Mouse (Mus musculus) midbrain, postnatal 0 days (tissue): ENCODE measurements around the gene Opn4. TPM values are rescaled to one million over a fixed set of nuclear protein-coding genes. Genes with fewer than 3 reads are reported as not detected.
A peak's percentile ranks its signal among the peaks of the same experiment; 100 is the strongest.

Experiments used
- ATAC-seq: fragments of 200-750 bp; cut with Nextera tagmentation; 2 replicates; pipeline ENCODE4 v1.8.0; 2017; ENCODE audit warnings: moderate number of reproducible peaks, mild to moderate bottlenecking, moderate TSS enrichment, moderate library complexity; ENCODE audit not compliant: low FRiP score
- DNase-seq: peaks from one replicate; pipeline ENCODE4 v3.0.0-alpha.2; 2015; ENCODE audit warnings: low spot score
- H3K27ac ChIP-seq: fragments of 300-500 bp; sonication (generic); 2 replicates; pipeline ENCODE4 v1.5.1; 2014; ENCODE audit warnings: low read depth, mild to moderate bottlenecking, low read length, mixed read lengths
- H3K27me3 ChIP-seq: fragments of 300-500 bp; sonication (generic); 2 replicates; pipeline ENCODE4 v1.6.1; 2014; ENCODE audit warnings: low read length, control low read depth, mixed read lengths; ENCODE audit not compliant: insufficient read depth
- H3K36me3 ChIP-seq: fragments of 300-500 bp; sonication (generic); 2 replicates; pipeline ENCODE4 v1.6.1; 2014; ENCODE audit warnings: low read length, control low read depth, mixed read lengths; ENCODE audit not compliant: insufficient read depth
- H3K4me1 ChIP-seq: fragments of 300-500 bp; sonication (generic); 2 replicates; pipeline ENCODE4 v1.6.1; 2014; ENCODE audit warnings: mild to moderate bottlenecking, control low read depth, antibody characterized with exemption, low read length, mixed read lengths; ENCODE audit not compliant: insufficient read depth
- H3K4me2 ChIP-seq: fragments of 300-500 bp; sonication (generic); 2 replicates; pipeline ENCODE4 v1.6.1; 2014; ENCODE audit warnings: low read depth, mild to moderate bottlenecking, low read length, mixed read lengths; ENCODE audit not compliant: poor library complexity, severe bottlenecking
- H3K4me3 ChIP-seq: fragments of 300-500 bp; sonication (generic); 2 replicates; pipeline ENCODE4 v1.5.1; 2014; ENCODE audit warnings: low read depth, mild to moderate bottlenecking, low read length, moderate library complexity
- H3K9ac ChIP-seq: fragments of 300-500 bp; sonication (generic); replicated peaks from 2 replicates; pipeline ENCODE4 v1.6.1; 2014; ENCODE audit warnings: mild to moderate bottlenecking, low read length, moderate library complexity, mixed read lengths; ENCODE audit not compliant: poor library complexity, severe bottlenecking
- H3K9me3 ChIP-seq: fragments of 300-500 bp; sonication (generic); 2 replicates; pipeline ENCODE4 v1.6.1; 2016; ENCODE audit warnings: low read length, control low read depth
- CTCF ChIP-seq: IDR thresholded peaks from 2 replicates; pipeline ENCODE4 v1.5.1; 2016; ENCODE audit warnings: antibody characterized with exemption, mild to moderate bottlenecking
- WGBS: fragments of 180-500 bp; shearing (Covaris S2); extraction: QIAGEN DNeasy Blood & Tissue Kit; methylation state at CpG from one replicate; pipeline ENCODE4 v1.1.7; 2014; 5-methylcytosine and 5-hydroxymethylcytosine counted together
- polyA plus RNA-seq: library from polyadenylated mRNA; unstranded; fragments of >200 nt; fragmentation: Nextera tagmentation; extraction: Ambion mirVana; gene quantifications from 2 replicates; pipeline ENCODE4 v1.2.1, GENCODE M21; 2015
- total RNA-seq: library from RNA; depleted of rRNA; stranded (reverse); fragments of >200 nt; gene quantifications from 2 replicates; pipeline ENCODE4 v1.2.3, GENCODE M21; 2014

Gene Opn4
- total and polyA plus RNA-seq, 2 experiments from 2014 or later, result 0.14 TPM; not detected in 1

GRCm38 (mm10) chr14:34601910-34602309 lies 2.0 kb upstream of the Opn4 start:
- Histone ChIP-seq H3K9me3 (no peaks in the 10 kb centered on the region), H3K9ac (no peak overlapping the region), H3K36me3 (no peaks in the 10 kb centered on the region), H3K27ac (no peak overlapping the region), H3K27me3 (no peaks in the 10 kb centered on the region), H3K4me3 (no peak overlapping the region), H3K4me1 (no peaks in the 10 kb centered on the region), H3K4me2 (no peak overlapping the region)
- no peak for TF ChIP-seq CTCF
- DNase-seq, result no peak
- 98% methylated on average over 7 of the region's 7 CpGs for WGBS
- ATAC-seq, result no peak

GRCm38 (mm10) chr14:34595596-34596255 lies 4.2 kb downstream of the Opn4 start:
- Histone ChIP-seq H3K27me3 (no peaks in the 10 kb centered on the region), H3K9ac (no peak overlapping the region), H3K9me3 (no peaks in the 10 kb centered on the region), H3K4me3 (no peak overlapping the region), H3K4me1 (no peaks in the 10 kb centered on the region), H3K36me3 (no peaks in the 10 kb centered on the region), H3K27ac (no peak overlapping the region), H3K4me2 (no peak overlapping the region)
- TF ChIP-seq CTCF, result peak; percentile 37; the same call in 1 of the 2 replicates
- 86% methylated on average over 17 of the region's 17 CpGs for WGBS
- no peak for DNase-seq
- ATAC-seq, result no peak

GRCm38 (mm10) chr14:34591741-34592535 lies 8.0 kb downstream of the Opn4 start:
- H3K9ac ChIP-seq, result no peak overlapping the region
- DNase-seq (no peak), ATAC-seq (no peak)
- H3K4me3 ChIP-seq, result no peak overlapping the region
- H3K27ac ChIP-seq, result no peak overlapping the region
- no peak for TF ChIP-seq CTCF
- H3K36me3 ChIP-seq, result no peaks in the 10 kb centered on the region
- H3K4me1 ChIP-seq, result no peaks in the 10 kb centered on the region
- no peaks in the 10 kb centered on the region for H3K27me3 ChIP-seq
- H3K4me2 ChIP-seq, result no peak overlapping the region
- H3K9me3 ChIP-seq, result no peaks in the 10 kb centered on the region
- WGBS, result 74% methylated on average over 15 of the region's 15 CpGs

- no peak for ATAC-seq
- Histone ChIP-seq H3K4me3 (no peak overlapping the region), H3K4me2 (no peak overlapping the region), H3K27me3 (no peaks in the 10 kb centered on the region), H3K9me3 (no peaks in the 10 kb centered on the region), H3K4me1 (no peaks in the 10 kb centered on the region), H3K27ac (no peak overlapping the region), H3K36me3 (no peaks in the 10 kb centered on the region), H3K9ac (no peak overlapping the region)
- no peak for TF ChIP-seq CTCF
- no peak for DNase-seq
- 54% methylated on average over 24 of the region's 24 CpGs for WGBS
Measured at GRCm38 (mm10) chr14:34590743-34591675, 8.9 kb downstream of the Opn4 start.

GRCm38 (mm10) chr14:34590017-34590570 lies 9.8 kb downstream of the Opn4 start:
- no peak for TF ChIP-seq CTCF
- H3K27me3 ChIP-seq, result no peaks in the 10 kb centered on the region
- H3K4me1 ChIP-seq, result no peaks in the 10 kb centered on the region
- DNase-seq, result no peak
- H3K36me3 ChIP-seq, result no peaks in the 10 kb centered on the region
- WGBS, result 89% methylated on average over 5 of the region's 5 CpGs
- H3K27ac ChIP-seq, result no peak overlapping the region
- no peak overlapping the region for H3K4me2 ChIP-seq
- H3K9me3 ChIP-seq, result no peaks in the 10 kb centered on the region
- H3K4me3 ChIP-seq, result no peak overlapping the region
- ATAC-seq, result no peak
- H3K9ac ChIP-seq, result no peak overlapping the region
